18 mouse cellular contexts compared by ENCODE assay signal in genomic region chr17:85596341-85596890, GRCm38 (mm10). TPM values are rescaled to one million over a fixed set of nuclear protein-coding genes. Genes with fewer than 3 reads are reported as not detected.
"Had no signal": no experiment of that assay in that cellular context is flagged by ENCODE, and none has a peak within 500 bp of the region (broad histone marks: within the 10 kb centered on the region; RNA-seq: fewer than 3 reads in every experiment).

No protein-coding gene starts in this region.

- H3K4me1 ChIP-seq: liver, embryonic 15.5 days; megakaryocyte, embryonic 14.5 days; midbrain, embryonic 13.5 days had no signal

- H3K4me2 ChIP-seq: liver, embryonic 11.5 days; liver, embryonic 15.5 days; midbrain, embryonic 13.5 days had no signal

- H3K27ac ChIP-seq: kidney, postnatal 0 days; liver, embryonic 15.5 days; macrophage; midbrain, embryonic 13.5 days had no signal

- H3K9ac ChIP-seq: liver, embryonic 15.5 days; midbrain, embryonic 13.5 days had no signal

- DNase-seq: kidney, adult 9 months; kidney, postnatal 36 days; layer of hippocampus, adult 9-11 months; layer of hippocampus, postnatal 36 days; lung, adult 2 months; lung, postnatal 10 days; right cerebral cortex, postnatal 25 days; thymus, adult 18-20 months; thymus, postnatal 14 days had no signal

- H3K4me3 ChIP-seq: liver, embryonic 15.5 days; midbrain, embryonic 13.5 days had no signal

- H3K36me3 ChIP-seq: liver, embryonic 15.5 days; midbrain, embryonic 13.5 days had no signal

- H3K9me3 ChIP-seq: liver, embryonic 15.5 days; midbrain, embryonic 13.5 days had no signal

RNA-seq across cellular contexts. Expression of gene Six3, which starts 17.0 kb away (rescaled TPM):
- polyA plus RNA-seq: kidney, postnatal 0 days; liver, embryonic 11.5 days; liver, embryonic 15.5 days; lung, adult 2 months; macrophage; neural tube, embryonic 14.5 days; small intestine, adult 2 months; stomach, embryonic 16.5 days had no signal
